ENCODE assay signal across 8 mouse cellular contexts in genomic region chr13:89742686-89743200, GRCm38 (mm10). TPM values are rescaled to one million over a fixed set of nuclear protein-coding genes. Genes with fewer than 3 reads are reported as not detected.
DNase-seq lines count a peak whose midpoint lies in the region; ATAC-seq lines count a peak whose summit lies in the region.

No protein-coding gene starts in this region.

- no peaks in the 10 kb centered on the region for H3K27me3 ChIP-seq in lung, embryonic 15.5 days
- no peaks in the 10 kb centered on the region for H3K27me3 ChIP-seq in forebrain, embryonic 13.5 days
- no peaks in the 10 kb centered on the region for H3K27me3 ChIP-seq in limb, embryonic 10.5 days (ENCODE audit: low read depth, poor library complexity, severe bottlenecking)
- H3K27me3 ChIP-seq in neural tube, embryonic 15.5 days (replicated peaks) = no peaks in the 10 kb centered on the region; the same call in 1 of the 2 replicates

- peaks cover 15% of the 10 kb centered on the region for H3K4me1 ChIP-seq in lung, embryonic 15.5 days
- peaks cover 21% of the 10 kb centered on the region for H3K4me1 ChIP-seq in forebrain, embryonic 13.5 days
- H3K4me1 ChIP-seq in limb, embryonic 10.5 days = peaks cover 33% of the 10 kb centered on the region
- peaks cover 31% of the 10 kb centered on the region for H3K4me1 ChIP-seq in neural tube, embryonic 15.5 days

- H3K9me3 ChIP-seq in lung, embryonic 15.5 days = no peaks in the 10 kb centered on the region
- H3K9me3 ChIP-seq in forebrain, embryonic 13.5 days (replicated peaks) = no peaks in the 10 kb centered on the region
- no peaks in the 10 kb centered on the region for H3K9me3 ChIP-seq in limb, embryonic 10.5 days (replicated peaks)
- H3K9me3 ChIP-seq in neural tube, embryonic 15.5 days (replicated peaks) = no peaks in the 10 kb centered on the region

- peak overlapping the region; percentile 64 for H3K9ac ChIP-seq in lung, embryonic 15.5 days
- H3K9ac ChIP-seq in forebrain, embryonic 13.5 days = peak overlapping the region; percentile 81
- peak overlapping the region; percentile 55 for H3K9ac ChIP-seq in neural tube, embryonic 15.5 days (replicated peaks)

- H3K36me3 ChIP-seq in lung, embryonic 15.5 days = no peaks in the 10 kb centered on the region
- no peaks in the 10 kb centered on the region for H3K36me3 ChIP-seq in forebrain, embryonic 13.5 days (ENCODE audit: poor library complexity, severe bottlenecking)
- no peaks in the 10 kb centered on the region for H3K36me3 ChIP-seq in limb, embryonic 10.5 days
- H3K36me3 ChIP-seq in neural tube, embryonic 15.5 days = no peaks in the 10 kb centered on the region

- H3K27ac ChIP-seq in lung, embryonic 15.5 days = peak overlapping the region; percentile 91
- peak overlapping the region; percentile 92 for H3K27ac ChIP-seq in forebrain, embryonic 13.5 days
- peak overlapping the region; percentile 97 for H3K27ac ChIP-seq in limb, embryonic 10.5 days
- peak overlapping the region; percentile 64 for H3K27ac ChIP-seq in neural tube, embryonic 15.5 days (replicated peaks)

- 4% methylated on average over 15 of the region's 15 CpGs for WGBS in lung, embryonic 15.5 days
- WGBS in forebrain, embryonic 13.5 days = under 1% methylated on average over 15 of the region's 15 CpGs
- under 1% methylated on average over 15 of the region's 15 CpGs for WGBS in limb, embryonic 10.5 days
- WGBS in neural tube, embryonic 15.5 days = 1% methylated on average over 15 of the region's 15 CpGs

- no peak; the same call in 1 of the 2 replicates for ATAC-seq in lung, embryonic 15.5 days (ENCODE audit: borderline replicate concordance, extremely low read depth, low FRiP score, low TSS enrichment)
- ATAC-seq in forebrain, embryonic 13.5 days = no peak
- no peak for ATAC-seq in neural tube, embryonic 15.5 days (ENCODE audit: low FRiP score)

- H3K4me2 ChIP-seq in lung, embryonic 15.5 days = peak overlapping the region; percentile 84
- peak overlapping the region; percentile 70 for H3K4me2 ChIP-seq in forebrain, embryonic 13.5 days
- H3K4me2 ChIP-seq in neural tube, embryonic 15.5 days = peak overlapping the region; percentile 98

- peak overlapping the region; percentile 61 for H3K4me3 ChIP-seq in lung, embryonic 15.5 days
- peak overlapping the region; percentile 70 for H3K4me3 ChIP-seq in forebrain, embryonic 13.5 days
- H3K4me3 ChIP-seq in limb, embryonic 10.5 days = peak overlapping the region; percentile 69
- peak overlapping the region; percentile 59 for H3K4me3 ChIP-seq in neural tube, embryonic 15.5 days (replicated peaks)

- DNase-seq in lung, postnatal 10 days = no peak
- DNase-seq in limb, embryonic 10.5 days (ENCODE audit: low spot score) = peak; percentile 64
- DNase-seq in cerebellum, adult 8-10 months = no peak
- no peak for DNase-seq in gastrocnemius, postnatal 25 days
- DNase-seq in adrenal gland, adult 2 months = no peak

RNA-seq across cellular contexts. Expression of gene Vcan, which starts 0.4 kb away (rescaled TPM):
- 56.0 and 59.6 TPM in 2 replicates for polyA plus RNA-seq in lung, embryonic 15.5 days (2015; fragmentation: Nextera tagmentation; extraction: Ambion mirVana)
- polyA plus RNA-seq in forebrain, embryonic 13.5 days (2015; fragmentation: Nextera tagmentation; extraction: Ambion mirVana) = 53.8 and 59.9 TPM in 2 replicates
- 44.9 and 74.8 TPM in 2 replicates for polyA plus RNA-seq in limb, embryonic 10.5 days (2016; fragmentation: Nextera tagmentation; extraction: Ambion mirVana)
- polyA plus RNA-seq in neural tube, embryonic 15.5 days (2015; fragmentation: Nextera tagmentation; extraction: Ambion mirVana) = 19.1 and 21.3 TPM in 2 replicates
- total RNA-seq in gastrocnemius, postnatal 25 days (2021) = 10 to 100 TPM in 1 of 2 experiments, 1 to 10 TPM in 1; 8.0 to 10.7 TPM
- total RNA-seq in adrenal gland, adult 2 months (2021) = 1 to 10 TPM; 2.7 to 3.2 TPM
- polyA plus RNA-seq in adrenal gland, adult 2 months (2012; rRNA removed) = 0.88 and 1.4 TPM in 2 replicates
